Mouse (Mus musculus): ENCODE results near the gene Tmem45a. TPM values are rescaled to one million over a fixed set of nuclear protein-coding genes. Genes with fewer than 3 reads are reported as not detected.
"Not testable (repeated sequence)": the region's sequence is repeated elsewhere in the genome, so short reads cannot be mapped to it uniquely, and the experiment has no call there.

Gene Tmem45a
- 5.3 and 8.8 TPM in 2 replicates for polyA plus RNA-seq (2011; ENCODE audit: insufficient read depth, insufficient read length, low replicate concordance, missing spikeins)

GRCm38 (mm10) chr16:56885824-56886615, at the start of gene Tmem45a:
Gene Tmem45a, minus strand, starts transcription at chr16:56886166.
- no peak for TF ChIP-seq CTCF (IDR thresholded peaks at IDR 0.05; ENCODE audit: control insufficient read depth, insufficient read depth, low read length)
- TF ChIP-seq POLR2A (IDR thresholded peaks at IDR 0.05; ENCODE audit: borderline replicate concordance, control insufficient read depth, low read depth, low read length) = no peak
- Histone ChIP-seq H3K27ac (ENCODE audit: control insufficient read depth, insufficient read depth, low read depth, low read length, poor library complexity) (no peak within 1 kb of the TSS; the same call in 1 of the 2 replicates), H3K4me1 (ENCODE audit: control insufficient read depth, insufficient read depth, low read length) (no peaks in the 10 kb centered on the region), H3K4me3 (replicated peaks; ENCODE audit: control insufficient read depth, low read depth, low read length) (peak within 1 kb of the TSS; percentile 18)
- WGBS = 6% methylated on average over 25 of the region's 25 CpGs

- Histone ChIP-seq H3K4me3 (replicated peaks; ENCODE audit: control insufficient read depth, low read depth, low read length) (no peak within 1 kb of the TSS), H3K4me1 (ENCODE audit: control insufficient read depth, insufficient read depth, low read length) (no peaks in the 10 kb centered on the region)
- WGBS = 72% methylated on average over 3 of the region's 3 CpGs
These were observed 42.1 kb upstream of the Tmem45a start, which contains the start of gene Lnp1 for GRCm38 (mm10) chr16:56928023-56928422. Gene Lnp1, minus strand, starts transcription at chr16:56928061.

GRCm38 (mm10) chr16:56920102-56920657, 34.2 kb upstream of the Tmem45a start:
- WGBS = 18% methylated on average over 8 of the region's 8 CpGs
- TF ChIP-seq CTCF (IDR thresholded peaks at IDR 0.05; ENCODE audit: control insufficient read depth, insufficient read depth, low read length) = no peak
- TF ChIP-seq POLR2A (IDR thresholded peaks at IDR 0.05; ENCODE audit: borderline replicate concordance, control insufficient read depth, low read depth, low read length) = no peak
- Histone ChIP-seq H3K4me1 (ENCODE audit: control insufficient read depth, insufficient read depth, low read length) (no peaks in the 10 kb centered on the region), H3K27ac (ENCODE audit: control insufficient read depth, insufficient read depth, low read depth, low read length, poor library complexity) (no peak overlapping the region), H3K4me3 (replicated peaks; ENCODE audit: control insufficient read depth, low read depth, low read length) (no peak overlapping the region)

More at GRCm38 (mm10) chr16:56928023-56928422, 42.1 kb upstream of the Tmem45a start, which contains the start of gene Lnp1:
- H3K27ac ChIP-seq (ENCODE audit: control insufficient read depth, insufficient read depth, low read depth, low read length, poor library complexity) = no peak within 1 kb of the TSS
- TF ChIP-seq CTCF (IDR thresholded peaks at IDR 0.05; ENCODE audit: control insufficient read depth, insufficient read depth, low read length) (no peak), POLR2A (IDR thresholded peaks at IDR 0.05; ENCODE audit: borderline replicate concordance, control insufficient read depth, low read depth, low read length) (no peak)

GRCm38 (mm10) chr16:56917230-56917629, 31.3 kb upstream of the Tmem45a start:
- H3K4me1 ChIP-seq (ENCODE audit: control insufficient read depth, insufficient read depth, low read length) = no peaks in the 10 kb centered on the region
- 84% methylated on average over 7 of the region's 7 CpGs for WGBS
- H3K27ac ChIP-seq (ENCODE audit: control insufficient read depth, insufficient read depth, low read depth, low read length, poor library complexity) = no peak overlapping the region
- TF ChIP-seq POLR2A (IDR thresholded peaks at IDR 0.05; ENCODE audit: borderline replicate concordance, control insufficient read depth, low read depth, low read length) = no peak
- TF ChIP-seq CTCF (IDR thresholded peaks at IDR 0.05; ENCODE audit: control insufficient read depth, insufficient read depth, low read length) = no peak
- H3K4me3 ChIP-seq (replicated peaks; ENCODE audit: control insufficient read depth, low read depth, low read length) = no peak overlapping the region

- TF ChIP-seq POLR2A (IDR thresholded peaks at IDR 0.05; ENCODE audit: borderline replicate concordance, control insufficient read depth, low read depth, low read length) = no peak
- no peak for TF ChIP-seq CTCF (IDR thresholded peaks at IDR 0.05; ENCODE audit: control insufficient read depth, insufficient read depth, low read length)
- no peak overlapping the region for H3K27ac ChIP-seq (ENCODE audit: control insufficient read depth, insufficient read depth, low read depth, low read length, poor library complexity)
- no peak overlapping the region for H3K4me3 ChIP-seq (replicated peaks; ENCODE audit: control insufficient read depth, low read depth, low read length)
- no peaks in the 10 kb centered on the region for H3K4me1 ChIP-seq (ENCODE audit: control insufficient read depth, insufficient read depth, low read length)
- WGBS = 63% methylated on average over 5 of the region's 5 CpGs
These were observed 23.0 kb upstream of the Tmem45a start for GRCm38 (mm10) chr16:56908986-56909385.

- 73% methylated on average over 3 of the region's 3 CpGs for WGBS
- H3K4me1 ChIP-seq (ENCODE audit: control insufficient read depth, insufficient read depth, low read length); H3K27ac ChIP-seq (ENCODE audit: control insufficient read depth, insufficient read depth, low read depth, low read length, poor library complexity); H3K4me3 ChIP-seq (replicated peaks; ENCODE audit: control insufficient read depth, low read depth, low read length): not testable (repeated sequence)
These were observed 16.2 kb upstream of the Tmem45a start for GRCm38 (mm10) chr16:56902206-56902605.

- Histone ChIP-seq H3K27ac (ENCODE audit: control insufficient read depth, insufficient read depth, low read depth, low read length, poor library complexity) (no peak overlapping the region), H3K4me1 (ENCODE audit: control insufficient read depth, insufficient read depth, low read length) (no peaks in the 10 kb centered on the region), H3K4me3 (replicated peaks; ENCODE audit: control insufficient read depth, low read depth, low read length) (no peak overlapping the region)
- 82% methylated on average over 5 of the region's 5 CpGs for WGBS
- TF ChIP-seq POLR2A (IDR thresholded peaks at IDR 0.05; ENCODE audit: borderline replicate concordance, control insufficient read depth, low read depth, low read length) (no peak), CTCF (IDR thresholded peaks at IDR 0.05; ENCODE audit: control insufficient read depth, insufficient read depth, low read length) (no peak)
These were observed 5.6 kb upstream of the Tmem45a start for GRCm38 (mm10) chr16:56891583-56891982.

GRCm38 (mm10) chr16:56886616-56887116, 700 bp upstream of the Tmem45a start:
- H3K4me3 ChIP-seq (replicated peaks; ENCODE audit: control insufficient read depth, low read depth, low read length) = no peak overlapping the region
- no peak overlapping the region for H3K27ac ChIP-seq (ENCODE audit: control insufficient read depth, insufficient read depth, low read depth, low read length, poor library complexity)
- TF ChIP-seq POLR2A (IDR thresholded peaks at IDR 0.05; ENCODE audit: borderline replicate concordance, control insufficient read depth, low read depth, low read length) (no peak), CTCF (IDR thresholded peaks at IDR 0.05; ENCODE audit: control insufficient read depth, insufficient read depth, low read length) (no peak)
- no peaks in the 10 kb centered on the region for H3K4me1 ChIP-seq (ENCODE audit: control insufficient read depth, insufficient read depth, low read length)
- 35% methylated on average over 9 of the region's 9 CpGs for WGBS

Data from bone marrow, adult 2 months (tissue).